Mouse (Mus musculus) lung, adult 2 months (tissue): ENCODE results near the gene Cnr2.
A peak's percentile ranks its signal among the peaks of the same experiment; 100 is the strongest.

Experiments used
- CTCF ChIP-seq: fragments of 200-500 bp; IDR thresholded peaks from 2 replicates; pipeline ENCODE4 v1.5.1; 2011; ENCODE audit warnings: mild to moderate bottlenecking, low read length, control low read depth; ENCODE audit not compliant: insufficient read depth
- POLR2A ChIP-seq: fragments of 200-500 bp; IDR thresholded peaks from 2 replicates; pipeline ENCODE4 v1.6.1; 2011; ENCODE audit warnings: low read depth, mild to moderate bottlenecking, control low read depth, low read length, borderline replicate concordance; ENCODE audit errors: extremely low read depth

DNA sequence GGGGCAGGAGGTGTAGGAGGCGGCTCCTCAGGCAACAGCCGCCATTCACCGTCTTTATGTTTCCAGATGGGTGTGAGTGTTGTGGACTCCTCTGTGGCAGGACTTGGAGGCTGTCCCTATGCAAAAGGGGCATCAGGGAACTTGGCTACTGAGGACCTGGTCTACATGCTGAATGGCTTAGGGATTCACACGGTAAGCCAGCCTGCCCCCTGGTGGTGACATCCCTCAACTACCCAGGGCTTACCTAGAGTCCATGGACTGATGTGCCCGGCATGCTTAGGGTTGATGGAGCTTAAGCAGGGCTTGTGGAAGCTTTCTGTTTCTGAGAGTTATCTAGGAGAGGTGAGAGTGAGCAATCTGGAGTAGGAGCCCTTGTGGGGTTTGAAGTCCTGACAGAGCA is 65.5 kb downstream of the Cnr2 start:
- no peak for TF ChIP-seq POLR2A
- TF ChIP-seq CTCF = peak; percentile 99
